Mouse (Mus musculus) kidney, adult 2 months (tissue): ENCODE measurements around the gene Sowaha. TPM values are rescaled to one million over a fixed set of nuclear protein-coding genes. Genes with fewer than 3 reads are reported as not detected.

Experiments used
- DNase-seq: peaks from one replicate; pipeline ENCODE4 v3.0.0; 2021
- H3K27ac ChIP-seq: fragments of 200-500 bp; 2 replicates; pipeline ENCODE4 v1.5.1; 2012; ENCODE audit warnings: low read depth, low read length, control low read depth, inconsistent platforms; ENCODE audit not compliant: insufficient read depth
- H3K27me3 ChIP-seq: fragments of 200-500 bp; replicated peaks from 2 replicates; pipeline ENCODE4 v1.6.1; 2012; ENCODE audit warnings: mild to moderate bottlenecking, moderate library complexity, low read length, inconsistent platforms; ENCODE audit not compliant: control insufficient read depth, insufficient read depth
- H3K36me3 ChIP-seq: fragments of 200-500 bp; 2 replicates; pipeline ENCODE4 v1.6.1; 2012; ENCODE audit warnings: mild to moderate bottlenecking, moderate library complexity, low read length, inconsistent platforms; ENCODE audit not compliant: control insufficient read depth, insufficient read depth
- H3K4me1 ChIP-seq: fragments of 200-500 bp; 2 replicates; pipeline ENCODE4 v1.6.1; 2011; ENCODE audit warnings: low read length; ENCODE audit not compliant: control insufficient read depth, insufficient read depth
- H3K4me3 ChIP-seq: fragments of 200-500 bp; 2 replicates; pipeline ENCODE4 v1.5.1; 2011; ENCODE audit warnings: mild to moderate bottlenecking, low read depth, low read length, control low read depth; ENCODE audit not compliant: insufficient read depth
- CTCF ChIP-seq: fragments of 200-500 bp; conservative IDR thresholded peaks from 2 replicates; pipeline ENCODE4 v1.5.1; 2011; ENCODE audit warnings: low read depth, mild to moderate bottlenecking, control low read depth, low read length, moderate library complexity, mixed read lengths; ENCODE audit not compliant: insufficient read depth, insufficient read length
- POLR2A ChIP-seq: fragments of 200-500 bp; IDR thresholded peaks from one replicate; pipeline ENCODE4 v1.6.1; 2011; ENCODE audit warnings: low read depth, low read length, control low read depth
- WGBS: fragments of 180-500 bp; shearing (Covaris S2); methylation state at CpG from one replicate; pipeline ENCODE4 v1.1.7; 2018; 5-methylcytosine and 5-hydroxymethylcytosine counted together
- polyA plus RNA-seq: library from polyadenylated mRNA; depleted of rRNA; stranded (reverse); fragments of >200 nt; gene quantifications from 2 replicates; pipeline ENCODE4 v1.2.3, GENCODE M21; 2012

The Sowaha gene
- polyA plus RNA-seq, 1 experiment: 0.84 TPM

DNA sequence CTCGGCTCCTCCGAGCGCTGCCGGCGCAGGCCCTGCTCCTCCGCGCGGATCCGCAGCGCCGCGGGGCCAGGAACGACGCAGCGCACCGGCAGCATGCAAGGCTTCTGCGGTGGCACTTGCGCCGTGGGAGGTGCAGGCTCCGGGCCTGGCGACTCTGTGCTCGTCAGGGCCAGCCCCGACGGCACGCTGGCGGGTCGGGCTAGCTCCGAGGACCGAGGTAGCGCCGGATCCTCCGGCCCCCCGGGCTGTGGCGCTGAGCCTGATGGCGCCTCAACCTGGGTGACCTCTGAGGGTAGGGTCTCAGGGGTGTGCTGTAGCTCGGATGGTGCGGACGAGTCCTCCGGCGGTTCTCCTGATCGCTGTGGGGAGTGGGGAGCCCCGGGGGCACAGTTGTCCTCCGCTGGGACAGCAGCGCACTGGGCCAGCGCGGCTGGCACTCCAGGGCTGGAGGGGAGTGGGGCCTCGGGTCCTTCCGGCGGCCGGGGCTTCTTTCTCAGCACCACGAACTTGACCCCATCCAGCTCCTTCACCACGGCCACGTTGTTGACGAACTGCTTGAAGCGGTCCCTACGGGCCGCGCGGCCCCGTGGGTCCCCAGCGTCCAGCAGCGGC lies 797 bp downstream of the Sowaha start:
- Histone ChIP-seq H3K27ac (peak overlapping the region; percentile 26), H3K4me1 (no peaks in the 10 kb centered on the region), H3K4me3 (peak overlapping the region; percentile 38), H3K36me3 (no peaks in the 10 kb centered on the region), H3K27me3 (peaks cover 3% of the 10 kb centered on the region; the same call in 1 of the 2 replicates)
- no peak for TF ChIP-seq POLR2A
- no peak for TF ChIP-seq CTCF
- WGBS: 2% methylated on average over 62 of the region's 62 CpGs
- DNase-seq: peak; percentile 14

GRCm38 (mm10) chr11:53478383-53479170 lies 1.5 kb downstream of the Sowaha start:
- H3K27me3 ChIP-seq: peaks cover 3% of the 10 kb centered on the region; the same call in 1 of the 2 replicates
- H3K4me3 ChIP-seq: peak overlapping the region; percentile 38
- peak; percentile 29 for DNase-seq
- no peak overlapping the region for H3K27ac ChIP-seq
- no peaks in the 10 kb centered on the region for H3K36me3 ChIP-seq
- H3K4me1 ChIP-seq: no peaks in the 10 kb centered on the region
- TF ChIP-seq POLR2A (no peak), CTCF (no peak)
- 9% methylated on average over 79 of the region's 79 CpGs for whole genome bisulfite sequencing

DNA sequence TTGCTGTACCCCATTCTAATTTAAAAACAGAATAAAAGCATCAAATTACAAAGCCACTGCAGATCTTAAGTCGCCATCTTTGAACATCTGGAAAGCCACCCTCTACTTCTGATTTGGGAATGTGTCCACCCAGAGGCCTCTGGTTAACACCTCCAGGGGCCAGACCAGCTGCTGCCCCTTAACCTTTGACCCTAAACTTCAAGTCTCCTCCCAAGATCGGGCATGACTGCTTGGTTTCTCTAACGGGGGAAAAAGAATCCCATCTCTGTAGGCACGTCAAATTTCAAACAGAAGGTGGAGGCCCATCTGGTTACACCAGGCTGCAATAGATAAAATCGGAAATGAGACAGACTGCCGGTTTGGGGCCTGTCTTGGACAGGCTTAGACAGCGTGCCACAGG lies 2.2 kb downstream of the Sowaha start:
- Histone ChIP-seq H3K27ac (no peak overlapping the region), H3K4me1 (no peaks in the 10 kb centered on the region), H3K27me3 (peaks cover 3% of the 10 kb centered on the region; the same call in 1 of the 2 replicates), H3K4me3 (no peak overlapping the region), H3K36me3 (no peaks in the 10 kb centered on the region)
- TF ChIP-seq POLR2A (no peak), CTCF (no peak)
- DNase-seq: no peak
- WGBS: 69% methylated on average over 7 of the region's 7 CpGs

DNA sequence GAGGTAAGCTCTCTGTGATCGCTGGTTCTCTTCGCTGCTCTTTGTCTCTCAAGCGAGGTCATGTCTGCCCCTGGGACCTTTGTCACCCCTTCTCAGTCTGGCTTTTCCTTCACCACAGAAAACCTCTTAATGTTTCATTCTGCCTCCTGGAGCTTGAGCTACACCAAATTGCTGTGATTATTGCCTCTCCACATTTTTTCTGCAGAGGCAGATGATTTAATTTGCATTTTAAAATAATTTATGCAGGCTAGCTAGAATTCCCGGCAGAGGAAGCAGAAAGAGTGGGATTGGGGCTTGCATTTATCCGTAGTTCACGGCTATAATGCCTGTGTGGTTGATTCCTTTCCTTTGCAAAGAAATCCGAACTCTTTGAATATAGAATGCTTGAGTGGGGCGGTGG lies 4.5 kb downstream of the Sowaha start:
- Histone ChIP-seq H3K27me3 (peaks cover 3% of the 10 kb centered on the region; the same call in 1 of the 2 replicates), H3K4me1 (no peaks in the 10 kb centered on the region), H3K27ac (no peak overlapping the region), H3K4me3 (no peak overlapping the region), H3K36me3 (no peaks in the 10 kb centered on the region)
- no peak for DNase-seq
- WGBS: 29% methylated on average over 8 of the region's 8 CpGs
- TF ChIP-seq POLR2A (no peak), CTCF (no peak)

DNA sequence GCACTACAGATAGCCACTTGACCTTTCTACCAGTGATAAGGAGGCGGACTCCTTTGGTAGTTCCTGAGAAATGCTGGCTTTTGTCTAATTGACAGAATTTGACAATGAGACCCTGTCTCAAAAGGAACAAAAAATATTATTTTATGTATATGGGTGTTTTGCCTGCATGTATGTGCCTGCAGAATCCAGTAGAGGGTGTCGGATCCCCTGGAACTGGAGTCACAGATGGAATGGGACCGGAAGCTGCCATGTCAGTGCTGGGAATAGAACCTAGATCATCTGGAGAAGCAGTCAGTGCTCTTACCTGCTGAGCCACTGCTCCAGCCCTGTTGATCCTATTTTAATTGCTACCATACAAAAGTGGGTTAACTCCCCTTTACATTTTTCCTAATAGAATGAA lies 7.4 kb downstream of the Sowaha start:
- Histone ChIP-seq H3K36me3 (no peaks in the 10 kb centered on the region), H3K4me3 (no peak overlapping the region), H3K4me1 (no peaks in the 10 kb centered on the region), H3K27me3 (no peaks in the 10 kb centered on the region), H3K27ac (no peak overlapping the region)
- no peak for DNase-seq
- TF ChIP-seq POLR2A: no peak
- TF ChIP-seq CTCF: 0 out of 2 replicates have a peak, but pooled peaks have one; percentile 20
- 85% methylated on average over 3 of the region's 3 CpGs for WGBS

- WGBS: 9% methylated on average over 29 of the region's 29 CpGs
- no peak within 1 kb of the TSS for H3K4me3 ChIP-seq
- no peaks in the 10 kb centered on the region for H3K36me3 ChIP-seq
- DNase-seq: peak; percentile 88
- 0 out of 2 replicates have a peak, but pooled peaks cover 2% of the 10 kb centered on the region for H3K4me1 ChIP-seq
- H3K27me3 ChIP-seq: no peaks in the 10 kb centered on the region
- H3K27ac ChIP-seq: no peak within 1 kb of the TSS
- TF ChIP-seq POLR2A (no peak), CTCF (peak; percentile 96)
Measured at GRCm38 (mm10) chr11:53469968-53470695, 9.9 kb downstream of the Sowaha start, which contains the start of gene Gm9837. Gene Gm9837, minus strand, starts transcription at chr11:53470479.
